Mouse (Mus musculus): Measurements from ENCODE around the gene Ripor1. TPM values are rescaled to one million over a fixed set of nuclear protein-coding genes. Genes with fewer than 3 reads are reported as not detected.
A peak's percentile ranks its signal among the peaks of the same experiment; 100 is the strongest.
"Not testable (repeated sequence)": the region's sequence is repeated elsewhere in the genome, so short reads cannot be mapped to it uniquely, and the experiment has no call there.

Gene Ripor1
- polyA plus RNA-seq, 1 experiment from 2014 or later = 26.5 TPM

DNA sequence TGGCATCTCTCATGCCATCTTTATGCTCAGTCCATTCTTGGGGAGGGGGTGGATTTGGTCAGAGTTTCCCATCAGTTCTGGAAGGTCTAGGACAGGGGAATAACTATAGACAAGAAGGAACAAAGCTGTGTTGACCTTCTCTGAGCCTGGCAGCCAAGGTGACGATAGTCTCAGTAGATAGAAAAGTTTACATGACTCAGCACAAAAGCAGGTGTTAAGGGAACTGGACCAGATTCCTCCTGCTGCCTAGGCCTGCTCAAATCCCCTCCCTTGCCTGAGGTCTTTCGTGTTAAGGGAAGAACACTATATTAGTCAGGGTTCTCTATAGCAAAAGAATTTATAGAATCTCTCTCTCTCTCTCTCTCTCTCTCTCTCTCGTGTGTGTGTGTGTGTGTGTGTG lies 25.3 kb upstream of the Ripor1 start:
- ATAC-seq (replicated peaks) = no peak
- no peaks in the 10 kb centered on the region for H3K27me3 ChIP-seq
- H3K9ac ChIP-seq (replicated peaks) = no peak overlapping the region
- 75% methylated on average over 3 of the region's 3 CpGs for WGBS
- no peaks in the 10 kb centered on the region for H3K4me1 ChIP-seq
- H3K9me3 ChIP-seq = no peaks in the 10 kb centered on the region
- H3K36me3 ChIP-seq = no peaks in the 10 kb centered on the region
- H3K4me3 ChIP-seq = no peak overlapping the region
- no peak overlapping the region for H3K27ac ChIP-seq (replicated peaks)
- H3K4me2 ChIP-seq (replicated peaks) = no peak overlapping the region

GRCm38 (mm10) chr8:105592431-105592830 lies 12.6 kb upstream of the Ripor1 start:
- no peaks in the 10 kb centered on the region for H3K27me3 ChIP-seq
- ATAC-seq (replicated peaks) = no peak
- H3K9ac ChIP-seq (replicated peaks) = no peak overlapping the region
- WGBS = 85% methylated on average over 2 of the region's 2 CpGs
- no peak overlapping the region for H3K27ac ChIP-seq (replicated peaks)
- H3K36me3 ChIP-seq = no peaks in the 10 kb centered on the region
- no peak overlapping the region for H3K4me3 ChIP-seq
- H3K9me3 ChIP-seq = no peaks in the 10 kb centered on the region
- H3K4me1 ChIP-seq = peaks cover 5% of the 10 kb centered on the region; the same call in 1 of the 2 replicates
- H3K4me2 ChIP-seq (replicated peaks) = no peak overlapping the region

DNA sequence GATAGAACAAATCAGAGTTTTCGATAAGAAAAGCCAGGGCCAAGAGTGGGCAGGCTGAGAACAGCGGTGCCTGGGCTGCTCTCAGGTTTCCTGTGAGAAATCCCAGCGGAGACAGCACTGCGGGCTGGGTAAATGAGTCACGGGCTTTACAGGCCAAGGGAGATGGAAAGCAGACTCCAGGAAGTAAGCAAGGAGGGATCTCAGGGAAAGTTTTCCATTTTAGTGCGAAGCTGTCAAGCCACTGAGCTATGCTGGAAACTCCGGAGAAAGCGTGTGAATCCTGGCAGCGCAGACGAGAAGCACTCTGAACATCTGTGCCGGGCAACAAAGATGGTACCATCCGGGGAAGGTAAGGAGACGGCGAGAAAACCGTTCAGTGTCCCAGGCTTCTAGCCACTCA lies 11.2 kb upstream of the Ripor1 start:
- WGBS = 26% methylated on average over 15 of the region's 15 CpGs
- no peak for ATAC-seq (replicated peaks)

GRCm38 (mm10) chr8:105594451-105595242 lies 10.4 kb upstream of the Ripor1 start:
- Histone ChIP-seq H3K9me3 (no peaks in the 10 kb centered on the region), H3K36me3 (no peaks in the 10 kb centered on the region), H3K4me1 (peaks cover 5% of the 10 kb centered on the region; the same call in 1 of the 2 replicates), H3K4me3 (no peak overlapping the region), H3K27me3 (no peaks in the 10 kb centered on the region), H3K27ac (replicated peaks) (no peak overlapping the region), H3K4me2 (replicated peaks) (no peak overlapping the region), H3K9ac (replicated peaks) (no peak overlapping the region)
- WGBS = 82% methylated on average over 18 of the region's 18 CpGs
- no peak for ATAC-seq (replicated peaks)

More for the DNA sequence above, 11.2 kb upstream of the Ripor1 start:
- H3K36me3 ChIP-seq = no peaks in the 10 kb centered on the region
- H3K4me3 ChIP-seq = no peak overlapping the region
- H3K9me3 ChIP-seq = no peaks in the 10 kb centered on the region
- no peak overlapping the region for H3K27ac ChIP-seq (replicated peaks)
- H3K4me2 ChIP-seq (replicated peaks) = no peak overlapping the region
- H3K4me1 ChIP-seq = peaks cover 5% of the 10 kb centered on the region; the same call in 1 of the 2 replicates
- no peaks in the 10 kb centered on the region for H3K27me3 ChIP-seq
- H3K9ac ChIP-seq (replicated peaks) = no peak overlapping the region

GRCm38 (mm10) chr8:105596362-105597034 lies 8.6 kb upstream of the Ripor1 start:
- WGBS = 2% methylated on average over 14 of the region's 14 CpGs
- H3K4me3 ChIP-seq = no peak overlapping the region
- no peak overlapping the region for H3K9ac ChIP-seq (replicated peaks)
- H3K9me3 ChIP-seq = no peaks in the 10 kb centered on the region
- ATAC-seq (replicated peaks) = 0 out of 2 replicates have a peak, but pooled peaks have one; percentile 29
- no peaks in the 10 kb centered on the region for H3K27me3 ChIP-seq
- H3K27ac ChIP-seq (replicated peaks) = no peak overlapping the region
- no peaks in the 10 kb centered on the region for H3K36me3 ChIP-seq
- H3K4me2 ChIP-seq (replicated peaks) = no peak overlapping the region; the same call in 1 of the 2 replicates
- H3K4me1 ChIP-seq = peaks cover 5% of the 10 kb centered on the region; the same call in 1 of the 2 replicates

GRCm38 (mm10) chr8:105598777-105599176 lies 6.3 kb upstream of the Ripor1 start:
- H3K36me3 ChIP-seq = no peaks in the 10 kb centered on the region
- ATAC-seq (replicated peaks) = no peak
- 82% methylated on average over 6 of the region's 6 CpGs for WGBS

DNA sequence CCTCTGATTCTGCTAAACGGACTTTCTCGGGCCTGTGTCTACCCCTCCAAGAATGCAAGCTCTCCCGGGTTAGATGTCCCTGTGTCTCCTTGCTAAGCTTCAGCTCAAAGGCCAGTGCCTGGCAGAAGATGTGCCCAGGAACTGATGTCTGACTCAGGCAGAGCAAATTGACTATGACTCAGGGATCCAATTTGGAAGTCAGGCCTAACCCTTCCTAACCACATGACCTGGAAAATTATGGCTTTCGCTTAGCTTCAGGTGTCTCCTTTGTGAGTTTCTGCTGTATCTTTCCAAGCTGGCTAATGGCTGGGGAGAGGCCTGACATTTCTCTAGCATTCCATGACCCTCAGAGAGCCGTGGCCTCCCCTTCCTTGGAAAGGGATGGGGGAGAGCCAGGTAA lies 3.8 kb upstream of the Ripor1 start:
- Histone ChIP-seq H3K4me3 (no peak overlapping the region), H3K27ac (replicated peaks) (no peak overlapping the region), H3K4me2 (replicated peaks) (no peak overlapping the region), H3K9ac (replicated peaks) (no peak overlapping the region), H3K27me3 (no peaks in the 10 kb centered on the region), H3K9me3 (no peaks in the 10 kb centered on the region), H3K36me3 (no peaks in the 10 kb centered on the region), H3K4me1 (peaks cover 12% of the 10 kb centered on the region)
- WGBS = 73% methylated on average over 5 of the region's 5 CpGs
- ATAC-seq (replicated peaks) = no peak

More at GRCm38 (mm10) chr8:105598777-105599176, 6.3 kb upstream of the Ripor1 start:
- H3K27ac ChIP-seq (replicated peaks) = no peak overlapping the region
- no peak overlapping the region for H3K4me2 ChIP-seq (replicated peaks)
- peaks cover 3% of the 10 kb centered on the region; the same call in 1 of the 2 replicates for H3K4me1 ChIP-seq
- no peak overlapping the region for H3K9ac ChIP-seq (replicated peaks)
- H3K9me3 ChIP-seq = no peaks in the 10 kb centered on the region
- H3K27me3 ChIP-seq = no peaks in the 10 kb centered on the region
- H3K4me3 ChIP-seq = no peak overlapping the region

DNA sequence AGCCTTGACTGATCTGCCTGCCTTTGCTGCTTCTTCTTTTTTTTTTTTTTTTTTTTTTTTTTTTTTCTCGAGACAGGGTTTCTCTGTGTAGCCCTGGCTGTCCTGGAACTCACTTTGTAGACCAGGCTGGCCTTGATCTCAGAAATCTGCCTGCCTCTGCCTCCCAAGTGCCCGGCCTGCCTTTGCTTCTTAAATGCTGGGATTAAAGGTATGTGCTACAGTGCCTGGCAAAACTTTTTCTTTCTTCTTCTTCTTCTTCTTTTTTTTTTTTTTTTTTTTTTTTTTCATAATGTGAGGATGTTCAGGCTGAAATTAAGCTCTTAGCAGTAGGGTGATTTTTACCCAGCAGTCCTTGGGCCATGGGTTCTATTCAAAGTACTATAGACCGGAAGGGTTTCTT lies 2.5 kb upstream of the Ripor1 start:
- H3K9me3 ChIP-seq; H3K4me2 ChIP-seq (replicated peaks); H3K4me3 ChIP-seq; H3K36me3 ChIP-seq; H3K27me3 ChIP-seq; ATAC-seq (replicated peaks); H3K9ac ChIP-seq (replicated peaks); H3K27ac ChIP-seq (replicated peaks): not testable (repeated sequence)
- H3K4me1 ChIP-seq = peaks cover 25% of the 10 kb centered on the region
- WGBS = 65% methylated on average over 3 of the region's 3 CpGs

DNA sequence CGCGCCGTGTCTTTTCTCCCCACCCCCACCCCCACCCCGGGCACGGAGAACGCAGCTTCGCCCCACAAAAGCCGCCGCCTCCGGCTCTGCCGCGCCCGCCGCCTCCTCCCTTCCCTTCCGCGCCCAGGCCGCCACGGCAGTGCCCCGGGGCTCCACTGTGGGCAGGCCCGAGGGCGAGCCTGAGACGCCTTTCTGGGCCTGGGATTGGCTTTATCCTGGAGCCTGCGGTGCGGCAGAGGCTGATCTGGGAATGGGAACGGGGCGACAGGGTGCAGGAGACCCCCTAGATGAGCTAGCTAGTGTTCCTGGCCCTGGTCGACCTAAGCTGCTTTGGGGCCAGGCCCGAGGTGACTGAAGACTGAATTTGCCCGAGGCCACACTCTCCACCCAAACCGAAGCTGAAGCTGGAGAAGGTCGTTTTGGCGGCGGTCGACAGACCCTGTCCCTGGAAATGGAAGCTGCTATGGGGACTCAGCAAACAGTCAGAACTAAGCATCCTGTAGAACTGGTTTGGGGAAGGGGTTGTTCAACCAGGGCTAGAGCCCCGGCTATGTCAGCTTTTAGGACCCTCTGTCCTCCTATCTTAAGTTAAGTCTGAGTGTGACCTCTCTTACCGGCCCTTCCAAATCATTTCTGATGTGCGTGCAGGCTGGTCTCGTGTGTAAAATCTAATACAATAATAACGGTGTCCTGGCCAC lies 585 bp downstream of the Ripor1 start:
- ATAC-seq (replicated peaks) = peak; percentile 43
- H3K4me1 ChIP-seq = peaks cover 28% of the 10 kb centered on the region
- peak overlapping the region; percentile 89 for H3K9ac ChIP-seq (replicated peaks)
- no peaks in the 10 kb centered on the region for H3K9me3 ChIP-seq
- H3K36me3 ChIP-seq = no peaks in the 10 kb centered on the region
- H3K27me3 ChIP-seq = no peaks in the 10 kb centered on the region
- H3K4me2 ChIP-seq (replicated peaks) = peak overlapping the region; percentile 93
- H3K4me3 ChIP-seq = peak overlapping the region; percentile 90
- WGBS = 2% methylated on average over 34 of the region's 39 CpGs
- H3K27ac ChIP-seq (replicated peaks) = peak overlapping the region; percentile 92

DNA sequence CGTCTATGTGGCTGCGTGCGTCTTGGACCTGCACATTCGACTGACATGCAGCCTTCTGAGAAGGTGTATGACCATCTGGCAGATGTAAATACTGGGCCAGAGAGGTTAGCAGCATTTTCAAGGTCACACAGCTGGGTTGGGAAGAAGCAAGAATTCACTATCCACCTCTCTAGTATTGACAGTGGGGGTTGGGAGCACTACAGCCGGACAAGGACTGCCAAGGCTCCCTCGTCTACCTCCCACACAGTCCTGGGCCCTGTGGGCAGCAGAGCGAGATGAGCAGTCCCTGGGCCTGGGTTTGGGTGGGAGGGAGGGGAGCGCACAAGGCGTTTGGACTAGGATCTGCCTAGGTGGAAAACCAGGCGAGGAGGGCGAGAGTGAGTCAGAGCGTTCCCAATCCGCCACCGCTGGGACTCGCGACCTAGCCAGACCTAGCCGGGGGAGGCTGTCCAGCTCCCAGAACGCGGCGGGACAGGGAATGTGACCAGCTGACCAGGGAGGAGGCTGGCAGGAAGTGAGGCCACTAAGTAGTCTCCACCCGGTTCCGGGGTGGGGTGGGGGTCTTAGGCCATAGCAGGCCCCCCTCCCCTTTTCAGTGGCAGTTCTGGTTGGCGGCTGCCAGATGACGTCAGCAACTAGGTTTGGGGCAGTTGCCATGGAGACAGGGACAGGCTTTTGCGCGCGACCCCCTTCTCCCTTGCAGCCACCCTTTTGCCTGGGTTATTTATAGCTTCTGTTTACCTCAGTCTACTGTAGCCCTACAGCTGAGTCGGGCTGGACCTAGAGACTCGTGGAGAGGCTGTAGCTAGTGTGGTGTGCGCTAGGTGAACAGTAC lies 1.4 kb downstream of the Ripor1 start:
- WGBS = 2% methylated on average over 30 of the region's 30 CpGs
- H3K27me3 ChIP-seq = no peaks in the 10 kb centered on the region
- H3K36me3 ChIP-seq = no peaks in the 10 kb centered on the region
- H3K4me2 ChIP-seq (replicated peaks) = peak overlapping the region; percentile 93
- peak overlapping the region; percentile 89 for H3K9ac ChIP-seq (replicated peaks)
- peak; percentile 68 for ATAC-seq (replicated peaks)
- peak overlapping the region; percentile 92 for H3K27ac ChIP-seq (replicated peaks)
- no peaks in the 10 kb centered on the region for H3K9me3 ChIP-seq
- H3K4me1 ChIP-seq = peaks cover 28% of the 10 kb centered on the region
- H3K4me3 ChIP-seq = peak overlapping the region; percentile 90

DNA sequence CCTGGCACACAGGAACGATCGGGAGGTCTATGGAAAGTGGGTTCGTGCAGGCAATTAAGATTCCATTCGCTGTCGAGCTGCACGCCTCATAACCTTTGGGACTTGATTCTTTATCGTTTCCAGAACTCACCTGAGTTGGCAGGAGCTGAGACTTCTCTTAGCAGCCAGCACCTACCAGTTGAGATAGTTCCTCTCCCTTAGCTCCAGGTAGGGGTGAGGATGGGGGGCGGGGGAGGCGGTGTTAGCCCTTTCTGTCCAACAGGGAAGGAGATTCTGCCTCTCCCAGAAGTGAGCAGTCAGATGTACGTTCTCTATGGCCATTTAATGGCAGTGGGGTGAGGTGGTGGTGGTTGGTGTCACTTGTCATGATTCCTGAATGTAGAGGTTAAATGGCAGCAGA lies 2.0 kb downstream of the Ripor1 start:
- Histone ChIP-seq H3K9me3 (no peaks in the 10 kb centered on the region), H3K9ac (replicated peaks) (peak overlapping the region; percentile 89), H3K27ac (replicated peaks) (peak overlapping the region; percentile 92), H3K27me3 (peaks cover 1% of the 10 kb centered on the region; the same call in 1 of the 2 replicates), H3K4me3 (peak overlapping the region; percentile 90), H3K4me2 (replicated peaks) (peak overlapping the region; percentile 93), H3K36me3 (no peaks in the 10 kb centered on the region), H3K4me1 (peaks cover 28% of the 10 kb centered on the region)
- 4% methylated on average over 10 of the region's 10 CpGs for WGBS
- ATAC-seq (replicated peaks) = no peak
